Mouse (Mus musculus) small intestine, adult 2 months (tissue): ENCODE measurements around the gene Sema4c.

Experiments
- CTCF ChIP-seq: fragments of 200-500 bp; IDR thresholded peaks from 2 replicates; pipeline ENCODE4 v1.5.1; 2012; ENCODE audit warnings: low read depth, mild to moderate bottlenecking, control low read depth, inconsistent platforms, low read length, moderate library complexity, mixed read lengths; ENCODE audit not compliant: insufficient replicate concordance, insufficient read length; ENCODE audit errors: extremely low read depth
- POLR2A ChIP-seq: fragments of 200-500 bp; IDR thresholded peaks from 2 replicates; pipeline ENCODE4 v1.6.1; 2012; ENCODE audit warnings: low read depth, mild to moderate bottlenecking, control low read depth, inconsistent platforms, low read length, moderate library complexity

GRCm38 (mm10) chr1:36555798-36556395 is 2.3 kb downstream of the Sema4c start:
- TF ChIP-seq POLR2A (no peak), CTCF (no peak)
